Mouse (Mus musculus) lung, adult 2 months (tissue): ENCODE results near the gene Parp6. TPM values are rescaled to one million over a fixed set of nuclear protein-coding genes. Genes with fewer than 3 reads are reported as not detected.

Source experiments
- DNase-seq: peaks from one replicate; pipeline ENCODE4 v3.0.0; 2022
- H3K4me1 ChIP-seq: fragments of 200-500 bp; 2 replicates; pipeline ENCODE4 v1.6.1; 2011; ENCODE audit warnings: low read length; ENCODE audit not compliant: control insufficient read depth, insufficient read depth
- H3K4me3 ChIP-seq: fragments of 200-500 bp; replicated peaks from 2 replicates; pipeline ENCODE3; 2011; ENCODE audit warnings: low read depth, mild to moderate bottlenecking, control low read depth, low read length; ENCODE audit errors: extremely low read depth
- CTCF ChIP-seq: fragments of 200-500 bp; IDR thresholded peaks from 2 replicates; pipeline ENCODE4 v1.5.1; 2011; ENCODE audit warnings: mild to moderate bottlenecking, low read length, control low read depth; ENCODE audit not compliant: insufficient read depth
- POLR2A ChIP-seq: fragments of 200-500 bp; IDR thresholded peaks from 2 replicates; pipeline ENCODE4 v1.6.1; 2011; ENCODE audit warnings: low read depth, mild to moderate bottlenecking, control low read depth, low read length, borderline replicate concordance; ENCODE audit errors: extremely low read depth
- WGBS: fragments of 180-500 bp; shearing (Covaris S2); methylation state at CpG from one replicate; pipeline ENCODE4 v1.1.7; 2018; 5-methylcytosine and 5-hydroxymethylcytosine counted together
- polyA plus RNA-seq: library from polyadenylated mRNA; depleted of rRNA; stranded (reverse); fragments of >200 nt; gene quantifications from 2 replicates; pipeline ENCODE4 v1.2.3, GENCODE M21; 2012

Gene Parp6
- polyA plus RNA-seq, 1 experiment: 43.6 TPM

- TF ChIP-seq POLR2A (no peak), CTCF (no peak)
- H3K4me3 ChIP-seq: no peak overlapping the region
- H3K4me1 ChIP-seq: no peaks in the 10 kb centered on the region
- 44% methylated on average over 2 of the region's 2 CpGs for WGBS
- no peak for DNase-seq
These were observed 56.3 kb downstream of the Parp6 start for GRCm38 (mm10) chr9:59673427-59673826.

GRCm38 (mm10) chr9:59675598-59675997 lies 58.5 kb downstream of the Parp6 start:
- no peak for DNase-seq
- Histone ChIP-seq H3K4me1 (no peaks in the 10 kb centered on the region), H3K4me3 (no peak overlapping the region)
- WGBS: 83% methylated on average over 14 of the region's 14 CpGs
- TF ChIP-seq CTCF (no peak), POLR2A (no peak)

GRCm38 (mm10) chr9:59678313-59678712 lies 61.2 kb downstream of the Parp6 start:
- no peak for DNase-seq
- no peak for TF ChIP-seq POLR2A
- TF ChIP-seq CTCF: peak; percentile 49; the same call in 1 of the 2 replicates
- H3K4me3 ChIP-seq: no peak overlapping the region
- no peaks in the 10 kb centered on the region for H3K4me1 ChIP-seq
- 4% methylated on average over 1 of the region's 1 CpGs for WGBS

- TF ChIP-seq POLR2A (peak; percentile 90; the same call in 1 of the 2 replicates), CTCF (no peak)
- DNase-seq: peak; percentile 84
- 3% methylated on average over 47 of the region's 47 CpGs for WGBS
- H3K4me3 ChIP-seq: peak within 1 kb of the TSS; percentile 48
- H3K4me1 ChIP-seq: no peaks in the 10 kb centered on the region
These were observed 62.8 kb downstream of the Parp6 start, which contains the start of gene Gramd2 for GRCm38 (mm10) chr9:59679678-59680533. Gene Gramd2 (plus strand): TSS chr9:59680144.

- WGBS: 32% methylated on average over 16 of the region's 16 CpGs
- no peak for DNase-seq
- no peak for TF ChIP-seq POLR2A
- TF ChIP-seq CTCF: no peak
- H3K4me3 ChIP-seq: peak overlapping the region; percentile 48
- H3K4me1 ChIP-seq: no peaks in the 10 kb centered on the region
These were observed 63.4 kb downstream of the Parp6 start for GRCm38 (mm10) chr9:59680534-59680875.

GRCm38 (mm10) chr9:59684020-59684419 lies 66.9 kb downstream of the Parp6 start:
- TF ChIP-seq CTCF (no peak), POLR2A (no peak)
- WGBS: 35% methylated on average over 2 of the region's 2 CpGs

GRCm38 (mm10) chr9:59687416-59688046 lies 70.4 kb downstream of the Parp6 start:
- 32% methylated on average over 6 of the region's 6 CpGs for WGBS
- Histone ChIP-seq H3K4me3 (no peak overlapping the region), H3K4me1 (peaks cover 2% of the 10 kb centered on the region; the same call in 1 of the 2 replicates)
- DNase-seq: peak; percentile 52
- TF ChIP-seq POLR2A (no peak; the same call in 1 of the 2 replicates), CTCF (no peak)

More at GRCm38 (mm10) chr9:59684020-59684419, 66.9 kb downstream of the Parp6 start:
- DNase-seq: no peak
- Histone ChIP-seq H3K4me1 (no peaks in the 10 kb centered on the region; the same call in 1 of the 2 replicates), H3K4me3 (no peak overlapping the region)

- DNase-seq: peak; percentile 91
- TF ChIP-seq CTCF (no peak), POLR2A (no peak; the same call in 1 of the 2 replicates)
- H3K4me1 ChIP-seq: peaks cover 13% of the 10 kb centered on the region
- 7% methylated on average over 23 of the region's 23 CpGs for WGBS
- H3K4me3 ChIP-seq: peak overlapping the region; percentile 27
These were observed 74.6 kb downstream of the Parp6 start for GRCm38 (mm10) chr9:59691635-59692094.

GRCm38 (mm10) chr9:59692145-59692544 lies 75.1 kb downstream of the Parp6 start:
- Histone ChIP-seq H3K4me1 (peaks cover 13% of the 10 kb centered on the region), H3K4me3 (peak overlapping the region; percentile 27)
- TF ChIP-seq CTCF (no peak), POLR2A (peak; percentile 43; the same call in 1 of the 2 replicates)
- peak; percentile 63 for DNase-seq
- 31% methylated on average over 9 of the region's 9 CpGs for WGBS
